Mouse (Mus musculus): ENCODE measurements at regions not wholly inside any gene's neighbourhood (a gene's known extent, or its start where the extent isn't known, plus 50 kb on each side); places are given as distances from the start of the nearest gene placed in this dataset.
"Not testable (repeated sequence)": the region's sequence is repeated elsewhere in the genome, so short reads cannot be mapped to it uniquely, and the experiment has no call there.

GRCm38 (mm10) chr11:93653401-93653800, 232.2 kb downstream of the Utp18 start:
- DNase-seq (ENCODE audit: extremely low read depth, low read depth): no peak

GRCm38 (mm10) chr11:93651966-93652365, 233.6 kb downstream of the Utp18 start:
- DNase-seq (ENCODE audit: extremely low read depth, low read depth): not testable (repeated sequence)

Measured in MEL-GATA-1-ER (cell line).